Mouse (Mus musculus) spleen, postnatal 4 days (tissue): ENCODE measurements at regions not wholly inside any gene's neighbourhood (a gene's known extent, or its start where the extent isn't known, plus 50 kb on each side); places are given as distances from the start of the nearest gene placed in this dataset.

Experiments used
- DNase-seq, 2 experiments: peaks; one replicate each; pipeline ENCODE4 v3.0.0; 2022; ENCODE audit warnings: low spot score in 2 of 2

GRCm38 (mm10) chr17:85508386-85508785, 105.0 kb upstream of the Six3 start:
- DNase-seq: no peak

- DNase-seq: no peak
Observed at GRCm38 (mm10) chr17:85512971-85513370, 100.4 kb upstream of the Six3 start.

GRCm38 (mm10) chr17:85513936-85514335, 99.5 kb upstream of the Six3 start:
- no peak for DNase-seq

GRCm38 (mm10) chr17:85514396-85514795, 99.0 kb upstream of the Six3 start:
- DNase-seq: no peak

GRCm38 (mm10) chr17:85517301-85517700, 96.1 kb upstream of the Six3 start:
- no peak for DNase-seq

GRCm38 (mm10) chr17:85518513-85518912, 94.9 kb upstream of the Six3 start:
- no peak for DNase-seq

GRCm38 (mm10) chr17:85527327-85527698, 86.1 kb upstream of the Six3 start:
- no peak for DNase-seq

GRCm38 (mm10) chr17:85528105-85529004, 85.1 kb upstream of the Six3 start:
- no peak for DNase-seq

- no peak for DNase-seq
Observed at GRCm38 (mm10) chr17:85536311-85536710, 77.1 kb upstream of the Six3 start.

- DNase-seq: no peak
Observed at GRCm38 (mm10) chr17:85541258-85541777, 72.1 kb upstream of the Six3 start.

GRCm38 (mm10) chr17:85548061-85548460, 65.3 kb upstream of the Six3 start:
- DNase-seq: peak in 1 of 2 experiments; percentile 49

- peak in 1 of 2 experiments; percentile 36 for DNase-seq
Observed at GRCm38 (mm10) chr17:85561006-85561405, 52.4 kb upstream of the Six3 start.

GRCm38 (mm10) chr17:85562510-85563266, 50.7 kb upstream of the Six3 start:
- DNase-seq: peak in 1 of 2 experiments; percentile 49

GRCm38 (mm10) chr17:85563391-85563790, 50.0 kb upstream of the Six3 start:
- no peak for DNase-seq
